Mouse (Mus musculus) mouse trophoblast stem cell (cell line): ENCODE measurements around the gene Kank1.

Experiments
- in situ Hi-C, 2 experiments: fragments of 300-500 bp; cut with MseI, MboI; formaldehyde crosslinking; loops; 2 replicates in 1 of 2; 3 replicates in 1 of 2; pipeline ENCODE4 v1.15.1; 2025

Kank1 gene

DNA sequence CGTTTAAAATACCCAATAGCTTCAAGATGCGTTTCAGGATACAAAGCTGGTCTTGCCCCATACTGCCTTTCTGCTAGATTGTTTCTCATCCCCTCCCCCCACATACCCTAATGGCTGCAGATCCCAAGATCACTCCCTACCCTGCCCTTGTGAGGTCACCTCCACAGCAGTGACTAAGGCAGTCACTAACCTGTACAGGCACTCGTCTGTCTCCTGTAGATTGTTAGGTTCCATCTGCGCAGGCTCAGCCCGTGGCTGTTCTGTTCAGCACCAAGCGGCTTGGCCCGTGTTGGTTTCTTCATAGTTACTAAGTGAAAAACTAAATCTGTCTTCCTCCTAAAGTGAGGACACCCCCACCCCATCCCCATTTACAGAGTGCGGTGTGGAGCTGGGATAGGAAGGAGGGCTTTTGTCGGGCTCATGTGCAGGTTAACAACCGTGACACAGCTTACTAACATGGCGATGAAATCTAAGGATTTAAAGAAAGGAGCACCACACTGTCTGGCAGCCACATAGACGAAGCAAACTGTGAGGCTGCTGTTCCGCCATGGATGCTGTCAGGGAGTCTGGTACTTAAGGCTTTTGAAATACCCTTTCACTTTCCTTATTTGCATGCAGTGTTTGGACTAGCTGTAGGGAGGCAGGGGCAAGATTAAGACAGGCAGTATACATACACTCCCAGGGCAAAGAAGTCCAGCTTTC is 163.6 kb downstream of the Kank1 start:
- in situ Hi-C loops: no loop called here

DNA sequence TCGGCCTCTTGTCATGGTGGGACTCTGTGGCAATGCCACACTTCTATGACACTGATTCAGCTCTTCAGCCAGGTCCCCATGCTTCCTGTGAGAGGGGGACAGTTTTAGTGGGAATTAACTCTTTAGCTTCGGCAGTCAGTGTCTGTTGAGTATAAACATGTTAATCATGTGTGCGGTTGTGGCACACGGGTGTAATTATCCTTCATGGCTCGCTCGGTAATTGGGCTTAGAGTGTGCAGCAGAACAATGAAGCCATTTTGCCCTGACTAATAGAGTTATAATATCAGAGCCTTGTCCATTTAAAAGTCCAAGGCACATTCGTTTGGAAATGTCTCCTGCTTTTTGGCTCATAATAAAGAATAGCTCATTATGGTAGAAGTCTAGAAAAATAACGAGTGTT is 164.7 kb downstream of the Kank1 start:
- in situ Hi-C loops: no loop called here

DNA sequence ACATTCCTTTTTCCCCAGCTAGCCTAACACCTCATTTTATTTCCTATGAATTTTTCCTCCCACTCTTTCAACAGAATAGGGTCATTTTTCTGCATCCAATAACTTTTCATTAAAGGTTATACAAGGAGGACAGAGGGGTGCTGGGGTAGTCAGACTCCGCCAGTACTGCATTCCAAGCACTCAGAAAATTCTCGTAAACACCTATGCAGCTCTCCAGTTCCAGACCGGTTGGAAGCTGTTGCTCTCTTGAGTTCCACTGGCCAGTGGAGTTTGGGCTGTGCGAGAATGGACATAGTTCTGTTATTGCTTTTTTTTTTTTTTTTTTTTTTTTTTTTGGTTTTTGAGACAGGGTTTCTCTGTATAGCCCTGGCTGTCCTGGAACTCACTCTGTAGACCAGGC is 167.4 kb downstream of the Kank1 start:
- in situ Hi-C loops: no loop called here

DNA sequence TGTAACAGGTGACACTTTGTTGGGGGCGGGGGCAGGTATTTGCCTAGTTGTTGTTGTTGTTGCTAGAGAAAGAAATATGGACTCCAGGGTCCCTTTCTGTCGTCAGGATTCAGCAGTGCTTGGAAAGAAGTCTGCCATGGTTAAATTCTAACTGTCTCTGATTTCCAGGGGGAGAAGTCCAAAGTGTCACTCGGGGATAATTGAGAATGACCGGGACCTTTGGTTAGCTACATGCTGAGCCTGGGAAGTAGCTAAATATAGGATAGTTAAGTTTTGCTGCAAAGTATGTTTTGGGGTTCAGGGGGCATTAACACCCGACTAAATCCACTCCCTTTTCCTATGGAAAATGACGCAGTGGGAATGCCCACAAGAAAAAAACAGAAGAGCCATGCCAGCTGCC is 169.2 kb downstream of the Kank1 start:
- in situ Hi-C loops: no loop called here

DNA sequence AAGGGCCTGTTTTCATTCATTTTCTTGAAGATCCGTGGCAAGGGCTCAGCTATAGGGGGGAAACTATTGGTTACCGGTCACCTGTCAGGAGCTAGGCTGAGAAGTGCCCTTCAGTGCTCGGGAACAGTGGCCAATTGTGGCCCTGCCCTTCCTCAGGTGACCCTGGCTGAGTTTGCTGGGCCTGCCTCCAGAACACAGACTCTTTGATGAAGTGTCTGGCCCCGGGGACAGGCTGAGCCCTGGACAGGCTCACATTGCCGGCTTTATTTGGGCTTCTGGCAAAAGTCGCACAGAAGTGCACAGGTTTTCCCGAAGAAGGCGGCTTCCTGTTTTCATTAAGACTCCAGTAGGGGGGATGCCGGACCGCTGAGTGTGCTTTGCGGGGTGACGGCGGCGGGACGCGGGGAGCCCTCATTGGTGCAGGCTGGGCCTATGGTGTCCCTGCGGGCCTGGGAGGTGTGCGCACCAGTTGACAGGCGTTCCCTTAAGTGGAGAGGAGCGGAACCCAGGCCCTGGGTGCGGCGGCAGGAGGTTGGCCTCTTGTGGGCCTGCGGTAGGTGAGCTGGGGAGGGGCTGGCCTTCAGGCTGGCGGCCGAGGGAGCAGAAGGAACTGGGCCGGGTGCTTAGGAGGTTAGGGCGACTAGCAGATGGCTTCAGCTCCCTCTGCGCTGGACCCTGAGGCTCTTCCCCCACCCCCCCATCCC is 169.9 kb downstream of the Kank1 start:
- in situ Hi-C loops: no loop called here

DNA sequence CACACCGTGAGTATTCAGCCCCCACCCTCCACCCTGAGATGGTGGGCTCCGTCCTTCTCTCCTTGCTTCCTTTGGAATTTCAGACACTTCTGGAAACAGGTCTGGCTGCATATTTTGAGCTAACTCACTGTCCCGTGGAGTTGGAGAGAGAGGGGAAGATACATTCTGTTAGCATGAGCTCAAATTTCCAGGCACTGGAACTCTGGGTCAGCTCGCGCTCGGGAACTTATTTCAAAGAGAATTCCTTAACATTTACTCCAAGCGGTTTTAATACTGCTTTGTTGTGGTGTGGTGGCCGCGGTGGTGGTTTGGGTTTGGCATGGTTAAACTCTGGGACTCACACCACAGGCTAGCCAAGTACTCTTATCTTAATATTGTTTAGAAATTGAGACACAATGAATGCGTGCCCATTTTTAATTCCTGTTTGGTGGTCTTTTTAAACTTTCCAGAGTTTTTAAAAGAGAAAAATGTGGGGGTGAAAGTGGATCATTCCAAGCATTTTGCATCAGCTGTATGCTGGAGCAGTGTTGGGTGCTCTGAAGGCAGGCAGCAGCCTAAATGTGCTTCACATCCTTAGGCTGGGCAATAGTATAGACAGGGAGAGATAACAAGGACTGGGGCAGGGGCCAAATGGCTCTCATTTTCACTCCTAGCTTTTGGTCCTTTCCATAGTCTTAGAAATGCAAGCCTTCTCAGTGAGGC is 170.6 kb downstream of the Kank1 start:
- in situ Hi-C loops: no loop called here

DNA sequence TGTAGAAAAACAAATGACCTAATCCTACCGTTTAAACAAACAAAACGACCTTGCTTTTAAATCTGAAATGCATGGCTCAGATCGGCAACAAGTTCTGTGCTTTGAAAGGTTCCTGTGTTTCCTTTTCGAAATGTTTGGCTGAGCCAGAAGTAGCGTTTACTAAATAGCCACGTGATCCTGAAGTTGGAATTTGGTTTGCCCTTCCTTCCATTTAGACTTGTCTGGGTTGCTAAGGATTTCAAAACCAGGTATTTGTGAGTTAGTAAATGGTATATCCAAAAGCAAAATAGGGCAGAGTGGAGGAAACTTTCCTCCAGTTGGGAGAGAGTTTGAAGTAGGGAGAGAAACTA is 171.1 kb downstream of the Kank1 start:
- in situ Hi-C loops: no loop called here

DNA sequence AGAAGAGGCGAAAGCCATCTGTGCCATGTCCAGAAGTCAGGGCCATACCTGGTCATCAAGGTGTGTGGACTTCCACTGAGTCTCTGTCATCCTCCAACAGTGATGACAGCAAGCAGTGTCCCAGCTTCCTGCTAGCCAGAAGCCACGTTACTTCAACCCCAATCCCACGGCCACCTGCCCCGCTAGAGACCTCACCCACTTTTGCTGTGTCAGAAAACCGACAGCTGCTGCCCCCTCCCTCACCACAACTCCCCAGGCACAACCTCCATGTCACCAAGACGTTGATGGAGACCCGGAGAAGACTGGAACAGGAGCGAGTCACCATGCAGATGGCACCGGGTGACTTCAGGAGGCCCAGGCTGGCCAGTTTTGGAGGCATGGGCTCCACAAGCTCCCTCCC is 172.5 kb downstream of the Kank1 start:
- in situ Hi-C loops: no loop called here

DNA sequence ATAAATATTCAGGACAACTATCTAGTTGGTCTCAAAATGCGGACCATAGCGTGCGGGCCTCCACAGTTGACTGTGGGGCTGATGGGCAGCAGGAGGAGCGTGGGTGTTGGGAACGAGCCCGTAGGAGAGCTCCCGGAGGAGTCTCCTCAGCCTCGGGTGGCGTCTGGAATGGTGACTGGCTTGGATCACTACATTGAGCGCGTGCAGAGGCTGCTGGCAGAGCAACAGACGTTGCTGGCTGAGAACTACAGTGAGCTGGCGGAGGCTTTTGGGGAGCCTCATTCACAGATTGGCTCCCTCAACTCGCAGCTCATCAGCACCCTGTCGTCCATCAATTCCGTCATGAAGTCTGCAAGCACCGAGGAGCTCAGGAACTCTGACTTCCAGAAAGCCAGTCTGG is 174.6 kb downstream of the Kank1 start:
- in situ Hi-C loops: no loop called here

DNA sequence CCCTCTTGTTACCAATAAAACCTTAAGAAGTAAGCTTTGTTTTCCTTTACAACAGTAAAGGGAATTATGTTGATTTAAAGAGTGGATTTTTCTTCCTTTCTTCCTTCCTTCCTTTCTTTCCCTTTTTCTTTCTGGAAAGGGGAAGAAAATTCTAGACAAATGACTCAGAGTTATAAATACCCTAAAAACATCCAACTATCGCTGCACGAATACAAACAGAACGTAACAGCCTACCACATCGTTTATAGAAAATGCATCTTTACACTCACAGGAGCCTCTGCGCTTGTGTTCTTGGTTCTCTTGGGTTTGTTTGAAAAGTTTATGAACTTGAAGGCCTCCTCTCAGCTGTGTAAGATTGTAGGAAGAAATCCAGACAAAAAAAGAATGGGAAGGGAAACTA is 178.7 kb downstream of the Kank1 start:
- in situ Hi-C loops: no loop called here

DNA sequence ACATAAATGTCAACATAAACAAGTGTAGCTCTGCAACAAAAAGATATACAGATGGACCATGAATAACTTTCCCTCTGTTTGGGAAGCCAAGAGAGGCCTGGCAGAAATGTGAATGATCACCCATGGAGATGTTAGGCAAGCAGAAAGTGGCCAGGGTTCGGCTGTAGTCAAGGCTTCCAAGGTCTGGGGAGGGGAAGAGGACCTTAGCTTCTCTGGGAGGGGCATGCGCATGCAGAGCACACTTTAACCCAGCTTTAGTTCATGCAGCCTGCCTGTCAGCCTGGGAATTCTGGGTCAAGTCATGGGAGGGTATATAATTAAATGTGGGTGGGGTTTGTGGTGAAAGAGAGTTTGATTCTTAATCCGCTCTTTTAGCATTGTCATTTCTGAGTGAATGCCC is 180.9 kb downstream of the Kank1 start:
- in situ Hi-C loops: no loop called here

DNA sequence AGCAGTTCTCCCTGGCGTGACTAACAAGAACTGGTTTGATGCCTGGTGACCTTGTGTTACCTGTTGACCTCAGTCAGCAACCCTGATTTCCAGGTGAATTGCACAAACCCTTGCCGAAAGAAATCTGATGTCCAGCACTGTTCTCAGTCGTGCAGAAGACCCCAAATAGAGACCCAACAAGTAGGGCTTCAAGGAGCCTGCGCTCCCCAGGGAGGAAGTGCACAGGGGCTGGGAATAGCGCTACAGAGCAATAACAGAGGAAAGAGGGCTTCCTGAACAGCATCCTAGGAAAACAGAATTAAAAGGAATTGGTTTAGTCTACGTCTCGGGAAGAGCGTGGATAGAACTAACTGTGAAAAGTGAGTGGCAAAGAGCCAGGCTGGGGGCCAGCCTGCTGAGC is 183.2 kb downstream of the Kank1 start:
- in situ Hi-C loops: no loop called here

DNA sequence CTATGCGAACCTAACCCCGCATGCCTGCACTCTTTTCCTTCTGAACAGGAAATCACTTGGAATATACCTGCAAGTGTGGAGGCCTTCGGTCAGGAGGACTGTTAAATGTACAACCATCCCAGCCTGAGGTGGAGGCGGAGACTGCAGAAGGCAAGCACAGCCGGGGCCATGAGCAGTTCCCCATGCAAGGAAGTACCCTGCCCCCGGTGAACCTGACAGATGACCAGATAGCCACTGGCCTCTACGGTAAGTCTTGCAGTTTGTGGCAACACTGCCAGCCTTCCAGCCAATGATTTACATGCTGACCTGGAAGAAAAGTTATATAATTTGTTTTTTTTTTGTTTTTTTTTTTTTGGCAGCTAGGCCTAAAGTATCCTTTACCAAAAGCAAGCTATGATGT is 185.3 kb downstream of the Kank1 start:
- in situ Hi-C loops: no loop called here

DNA sequence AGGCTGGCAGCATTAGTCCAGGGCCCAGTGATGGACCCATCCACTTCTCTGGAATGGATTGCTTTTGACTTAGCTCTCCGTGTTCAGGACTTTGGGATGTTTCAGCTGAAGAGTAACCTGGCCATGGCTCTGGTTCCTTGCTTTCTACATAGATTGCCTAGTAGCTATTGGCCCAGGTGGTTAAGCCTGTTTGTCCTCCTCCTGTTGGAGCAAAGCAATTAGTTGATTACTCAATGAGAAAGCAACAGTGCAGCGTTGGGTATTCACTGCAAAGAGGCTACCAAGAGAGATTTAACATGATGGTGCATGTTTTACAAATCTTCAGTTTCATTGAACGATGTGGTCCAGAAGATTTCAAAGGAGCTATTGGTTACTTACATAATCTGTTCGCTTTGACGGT is 186.6 kb downstream of the Kank1 start:
- in situ Hi-C loops: no loop called here

DNA sequence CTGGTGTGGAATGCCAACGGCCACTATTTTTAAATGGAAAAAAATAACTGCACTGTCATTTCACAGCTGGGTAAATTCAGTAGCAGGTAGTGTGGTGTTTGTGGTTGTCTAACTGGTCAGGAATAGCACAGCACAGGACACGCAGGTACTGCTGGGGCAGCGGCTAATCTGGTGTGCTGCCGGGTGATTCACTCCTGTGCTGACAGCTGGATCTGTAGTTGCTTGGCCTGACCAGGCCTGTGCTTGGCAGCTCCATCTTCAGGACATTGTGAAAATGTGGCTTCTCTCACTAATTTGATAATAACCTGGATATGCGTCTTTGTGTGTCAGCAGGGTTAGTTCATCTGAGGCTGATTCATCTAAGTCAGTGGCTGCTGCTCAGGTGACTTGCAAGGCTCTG is 189.7 kb downstream of the Kank1 start:
- in situ Hi-C loops: no loop called here

DNA sequence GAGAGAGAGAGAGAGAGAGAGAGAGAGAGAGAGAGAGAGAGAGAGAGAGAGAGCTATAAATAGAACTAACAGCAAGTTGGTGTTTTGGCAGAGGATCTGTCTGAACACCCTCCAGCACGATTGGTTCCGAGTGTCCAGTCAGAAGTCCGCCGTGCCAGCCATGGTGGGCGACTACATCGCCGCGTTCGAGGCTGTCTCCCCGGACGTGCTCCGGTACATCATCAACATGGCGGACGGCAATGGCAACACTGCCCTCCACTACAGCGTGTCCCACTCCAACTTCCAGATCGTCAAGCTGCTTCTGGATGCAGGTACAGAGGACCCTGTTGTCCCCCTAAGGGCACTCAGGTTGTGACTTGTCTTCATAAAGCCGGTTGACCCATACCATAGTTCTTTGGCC is 191.1 kb downstream of the Kank1 start:
- in situ Hi-C loops: no loop called here

DNA sequence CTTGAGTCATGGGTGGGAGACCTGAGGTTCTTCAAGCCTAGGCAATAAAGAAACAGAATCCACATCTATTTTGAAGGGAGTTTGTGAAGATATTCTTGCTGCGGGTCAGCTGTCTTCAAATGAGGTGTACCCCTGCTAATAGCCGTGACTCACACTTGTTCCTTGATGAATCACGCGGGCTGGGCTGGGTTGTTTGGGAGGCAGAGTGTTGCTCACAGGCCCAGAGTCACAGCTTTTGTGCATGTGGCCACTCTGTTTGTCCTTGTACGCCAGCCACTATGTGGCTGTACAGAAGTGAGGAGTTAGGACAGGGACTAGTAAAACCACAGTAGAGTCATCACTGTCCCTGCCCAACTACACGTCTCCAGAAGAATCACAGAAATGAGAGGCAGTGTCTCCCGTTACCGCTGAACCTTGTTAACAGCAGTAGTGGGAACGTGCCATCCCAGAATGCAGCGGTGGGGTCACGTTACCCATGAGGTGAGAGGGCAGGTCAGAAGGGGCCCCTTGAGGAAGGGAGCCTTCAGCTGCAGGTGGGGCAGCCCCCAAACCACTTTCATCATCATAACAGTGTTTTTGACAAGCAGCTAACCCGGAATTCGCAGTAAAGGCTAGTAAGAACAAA is 191.7 kb downstream of the Kank1 start:
- in situ Hi-C loops: no loop called here

DNA sequence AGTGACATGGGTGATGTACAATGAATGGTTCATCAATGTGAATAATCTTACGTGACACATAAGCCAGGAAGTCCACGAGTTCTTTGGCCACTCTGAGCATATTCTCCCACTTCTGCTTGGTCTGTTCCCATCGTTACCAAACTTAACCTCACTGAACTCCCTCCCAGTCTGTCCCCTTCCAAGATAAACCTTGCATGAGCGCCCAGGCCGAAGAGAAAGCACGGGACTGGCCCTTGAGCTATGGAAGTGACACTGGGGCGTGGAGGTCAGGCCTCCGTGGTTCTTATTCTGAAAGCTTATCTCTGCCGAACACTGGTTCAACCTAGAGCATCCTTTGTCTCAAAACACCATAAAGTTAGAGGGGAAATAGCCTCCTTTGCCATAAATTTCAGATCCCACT is 194.7 kb downstream of the Kank1 start:
- in situ Hi-C loops: no loop called here

DNA sequence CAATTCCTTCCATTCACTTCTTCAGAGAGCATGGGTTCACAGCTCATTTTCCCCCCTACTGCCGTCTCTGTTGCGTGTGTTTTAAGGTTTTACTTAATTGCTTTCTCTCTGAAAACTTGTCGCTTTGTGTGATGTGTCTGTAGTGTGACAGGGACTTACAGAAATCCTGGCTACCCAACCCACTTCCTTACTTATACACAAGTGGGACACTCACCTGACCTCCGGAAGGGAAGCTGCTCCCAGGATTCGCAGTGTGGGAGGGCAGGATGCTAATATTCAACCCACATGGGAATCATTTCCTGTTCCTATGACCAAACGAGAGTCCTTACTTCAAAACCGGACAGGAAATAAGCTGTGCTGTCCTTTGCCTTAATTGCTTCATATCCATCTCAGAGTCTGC is 195.1 kb downstream of the Kank1 start:
- in situ Hi-C loops: no loop called here

DNA sequence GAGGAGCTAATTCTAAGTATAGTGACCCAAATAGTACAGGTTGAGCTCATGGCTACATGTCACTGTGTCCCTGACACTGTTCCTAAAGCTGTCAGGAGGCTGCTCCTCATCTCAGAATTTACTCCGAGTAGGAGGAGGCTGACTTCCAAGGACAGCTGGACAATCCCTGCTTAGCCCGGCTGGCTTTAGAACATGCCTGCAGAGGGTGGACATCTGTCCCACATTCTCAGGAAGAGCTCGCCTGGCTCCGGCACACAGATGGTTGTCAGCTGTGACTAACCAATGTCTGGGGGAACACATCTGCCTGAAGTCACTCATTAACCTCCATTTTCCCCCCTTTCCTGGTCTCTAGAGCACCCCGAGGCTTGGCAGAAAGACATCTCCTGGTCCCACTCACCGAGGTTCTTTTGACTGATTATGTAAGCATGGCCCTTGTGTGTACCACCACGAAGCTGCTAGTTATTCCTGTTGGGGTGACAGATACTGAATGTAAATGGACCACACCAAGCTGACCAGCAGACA is 196.5 kb downstream of the Kank1 start:
- in situ Hi-C loops: no loop called here

DNA sequence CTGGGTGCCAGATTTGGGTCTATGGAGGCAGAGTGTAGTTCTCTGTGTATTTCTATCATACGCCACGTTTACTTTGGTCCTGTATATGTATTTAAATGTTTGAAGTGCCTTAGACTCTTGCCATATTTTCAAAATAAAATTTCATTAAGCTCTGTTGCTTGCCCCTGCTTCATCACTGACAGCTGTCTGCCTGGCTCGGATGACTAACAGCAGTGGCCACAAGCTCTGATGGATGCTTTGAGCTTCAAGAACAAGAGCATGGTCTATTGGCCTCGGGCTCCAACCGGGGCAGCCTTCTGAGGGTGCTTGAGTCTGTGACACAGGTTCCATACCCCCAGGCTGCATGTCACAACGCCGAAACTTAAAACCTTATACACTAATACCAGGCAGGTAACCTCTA is 197.6 kb downstream of the Kank1 start:
- in situ Hi-C loops: no loop called here

DNA sequence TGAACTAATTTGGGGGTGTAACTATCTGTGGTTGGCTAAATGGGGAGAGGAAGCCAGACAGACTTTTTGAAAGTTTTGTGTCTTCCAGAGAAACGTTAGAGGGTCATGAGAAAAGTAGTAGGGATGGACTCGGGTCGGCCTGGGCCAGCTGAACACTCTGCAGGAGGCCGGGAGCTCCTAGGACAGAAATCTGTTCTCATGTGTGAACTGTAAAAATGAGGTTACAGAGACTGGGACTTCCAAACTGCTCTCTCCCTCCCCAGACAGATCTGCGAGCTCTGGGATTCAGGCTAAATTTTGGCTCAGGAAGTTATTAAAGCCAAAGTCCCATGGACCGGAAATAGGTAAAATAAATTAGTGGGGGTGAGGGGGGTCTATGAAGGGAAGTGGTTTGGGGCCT is 198.0 kb downstream of the Kank1 start:
- in situ Hi-C loops: no loop called here

DNA sequence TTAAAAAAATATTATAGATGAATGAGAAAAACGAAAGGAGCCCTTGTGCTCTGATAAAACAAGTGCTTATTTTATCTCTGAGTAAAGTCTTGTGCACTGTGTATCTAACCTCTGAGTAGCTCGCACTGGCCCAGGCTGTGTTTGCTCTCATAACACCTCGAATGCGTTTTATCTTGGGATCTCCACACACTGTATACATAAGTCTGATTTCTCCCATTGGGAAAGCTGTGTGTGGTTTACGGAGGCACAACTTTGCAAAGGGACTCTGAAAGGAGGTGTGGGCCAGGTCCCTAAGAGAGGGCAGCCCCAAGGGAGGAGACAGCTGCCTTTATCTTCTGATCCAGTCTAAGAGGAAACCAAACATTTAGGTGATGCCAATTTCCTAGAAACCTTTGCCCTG is 198.6 kb downstream of the Kank1 start:
- in situ Hi-C loops: no loop called here
